ENCODE assay signal across 8 mouse cellular contexts in genomic region chr8:57569400-57569795, GRCm38 (mm10). TPM values are rescaled to one million over a fixed set of nuclear protein-coding genes. Genes with fewer than 3 reads are reported as not detected.
A peak's percentile ranks its signal among the peaks of the same experiment; 100 is the strongest.
DNase-seq lines count a peak whose midpoint lies in the region; ATAC-seq and TF ChIP-seq lines count a peak whose summit lies in the region.

No protein-coding gene starts in this region.

- H3K4me2 ChIP-seq in heart, embryonic 11.5 days, result no peak overlapping the region

- no peak overlapping the region for H3K27ac ChIP-seq in ES-Bruce4 (ENCODE audit: insufficient read depth, low read length)
- H3K27ac ChIP-seq in embryonic facial prominence, embryonic 10.5 days (replicated peaks), result no peak overlapping the region
- H3K27ac ChIP-seq in heart, embryonic 11.5 days (ENCODE audit: low read depth, low read length), result no peak overlapping the region

- H3K9me3 ChIP-seq in ES-Bruce4 (replicated peaks; ENCODE audit: control insufficient read depth, insufficient read depth, low read length, poor library complexity, severe bottlenecking), result no peaks in the 10 kb centered on the region
- no peaks in the 10 kb centered on the region for H3K9me3 ChIP-seq in embryonic facial prominence, embryonic 10.5 days
- no peaks in the 10 kb centered on the region for H3K9me3 ChIP-seq in heart, embryonic 11.5 days (replicated peaks; ENCODE audit: control insufficient read depth, low read length)

- WGBS in embryonic facial prominence, embryonic 10.5 days, result 57% methylated on average over 11 of the region's 11 CpGs
- WGBS in heart, embryonic 11.5 days (ENCODE audit: insufficient replicate concordance), result 43% methylated on average over 11 of the region's 11 CpGs

- peak; percentile 37 for TF ChIP-seq CTCF in ES-Bruce4 (IDR thresholded peaks at IDR 0.05; ENCODE audit: low read depth, low read length)

- H3K27me3 ChIP-seq in ES-Bruce4 (ENCODE audit: control insufficient read depth, insufficient read depth, low read length, poor library complexity, severe bottlenecking), result no peaks in the 10 kb centered on the region
- no peaks in the 10 kb centered on the region for H3K27me3 ChIP-seq in embryonic facial prominence, embryonic 10.5 days (replicated peaks; ENCODE audit: low read depth, poor library complexity, severe bottlenecking)
- no peaks in the 10 kb centered on the region for H3K27me3 ChIP-seq in heart, embryonic 11.5 days (ENCODE audit: control insufficient read depth, insufficient read depth, low read length)

- no peak for TF ChIP-seq EP300 in ES-Bruce4 (IDR thresholded peaks at IDR 0.05; ENCODE audit: insufficient read depth, low read depth, low read length)

- no peak overlapping the region for H3K4me3 ChIP-seq in ES-Bruce4 (ENCODE audit: low read depth, low read length)
- no peak overlapping the region for H3K4me3 ChIP-seq in embryonic facial prominence, embryonic 10.5 days
- no peak overlapping the region for H3K4me3 ChIP-seq in heart, embryonic 11.5 days (ENCODE audit: low read depth, low read length)

- H3K9ac ChIP-seq in ES-Bruce4 (ENCODE audit: low read depth, poor library complexity, severe bottlenecking), result no peak overlapping the region
- H3K9ac ChIP-seq in heart, embryonic 11.5 days (ENCODE audit: low read depth, low read length), result no peak overlapping the region

- H3K36me3 ChIP-seq in ES-Bruce4 (ENCODE audit: control insufficient read depth, insufficient read depth, low read length, poor library complexity, severe bottlenecking), result no peaks in the 10 kb centered on the region
- H3K36me3 ChIP-seq in embryonic facial prominence, embryonic 10.5 days (replicated peaks), result peaks cover 5% of the 10 kb centered on the region; the same call in 1 of the 2 replicates
- H3K36me3 ChIP-seq in heart, embryonic 11.5 days (ENCODE audit: control insufficient read depth, insufficient read depth, low read length), result no peaks in the 10 kb centered on the region

- H3K4me1 ChIP-seq in ES-Bruce4 (ENCODE audit: control insufficient read depth, insufficient read depth, low read length), result no peaks in the 10 kb centered on the region
- peaks cover 10% of the 10 kb centered on the region; the same call in 1 of the 2 replicates for H3K4me1 ChIP-seq in embryonic facial prominence, embryonic 10.5 days
- H3K4me1 ChIP-seq in heart, embryonic 11.5 days (ENCODE audit: control insufficient read depth, insufficient read depth, low read length), result 0 out of 2 replicates have a peak, but pooled peaks cover 4% of the 10 kb centered on the region

- intact Hi-C loops in left cerebral cortex, postnatal 14 days (cut with DNase I), result no loop called here

- peak; percentile 96 for ATAC-seq in frontal cortex, adult (ENCODE audit: low TSS enrichment)
- no peak for ATAC-seq in inflammation-experienced regulatory T-cells, adult 6 months
- ATAC-seq in heart, embryonic 11.5 days (replicated peaks; ENCODE audit: insufficient number of reproducible peaks, low FRiP score, low TSS enrichment), result no peak

- no peak for DNase-seq in frontal cortex, postnatal 10 days (ENCODE audit: low spot score in 2 of 2)
- peak; percentile 21 for DNase-seq in embryonic facial prominence, embryonic 10.5 days (ENCODE audit: low spot score)
- peak; percentile 32 to 61 for DNase-seq in left cerebral cortex, postnatal 14 days (ENCODE audit: low spot score in 2 of 2)
- no peak for DNase-seq in adrenal gland, adult 8-10 months

- no peak for TF ChIP-seq POLR2A in ES-Bruce4 (IDR thresholded peaks at IDR 0.05; ENCODE audit: insufficient read depth, low read length)

RNA-seq across cellular contexts. Expression of gene Hmgb2, which starts 57.7 kb away (rescaled TPM):
- 235 and 249 TPM in 2 replicates for polyA plus RNA-seq in ES-Bruce4 (2011; ENCODE audit: insufficient read depth, insufficient read length, low read depth, missing spikeins)
- 579 and 587 TPM in 2 replicates for polyA plus RNA-seq in embryonic facial prominence, embryonic 10.5 days (2016; fragmentation: Nextera tagmentation; extraction: Ambion mirVana)
- 10 to 100 TPM in 1 of 2 experiments, 1 to 10 TPM in 1; 4.6 to 10.7 TPM for total RNA-seq in left cerebral cortex, postnatal 14 days (2021)
- 1,000 to 10,000 TPM in 1 of 3 experiments, 100 to 1,000 TPM in 2; 206 to 1,205 (median 248) TPM for polyA plus RNA-seq in inflammation-experienced regulatory T-cells, adult 6 months (2017; shearing (Covaris generic))
- total RNA-seq in adrenal gland, adult 8-10 months (2022), result 10 to 100 TPM; 11.8 to 18.1 (median 14.3) TPM
- 288 and 289 TPM in 2 replicates for polyA plus RNA-seq in heart, embryonic 11.5 days (2014; fragmentation: Nextera tagmentation; extraction: Ambion mirVana)

Comparison
In these comparisons a context has a peak if more than half of its experiments do, and no peak if none do; other contexts are left out.
1. DNase-seq: peak in embryonic facial prominence, embryonic 10.5 days (single experiment) and left cerebral cortex, postnatal 14 days (2 of 2); none in frontal cortex, postnatal 10 days (0 of 2) and adrenal gland, adult 8-10 months (single experiment).